Mouse (Mus musculus) T-cell, adult 2 months (primary cell): ENCODE results near the gene Supv3l1.
"Not testable (repeated sequence)": the region's sequence is repeated elsewhere in the genome, so short reads cannot be mapped to it uniquely, and the experiment has no call there.

Experiments used
- DNase-seq: peaks from one replicate; pipeline ENCODE4 v3.0.0; 2022; ENCODE audit warnings: low spot score

Gene Supv3l1

GRCm38 (mm10) chr10:62449364-62450279 is at the start of gene Supv3l1, which contains the start of gene 4930507D05Rik:
Gene Supv3l1, minus strand, starts transcription at chr10:62449738.
Gene 4930507D05Rik, plus strand, starts transcription at chr10:62449489.
- peak; percentile 89 for DNase-seq

GRCm38 (mm10) chr10:62491681-62492080 is 42.1 kb upstream of the Supv3l1 start:
- DNase-seq, result not testable (repeated sequence)

GRCm38 (mm10) chr10:62488266-62488665 is 38.7 kb upstream of the Supv3l1 start:
- DNase-seq, result peak; percentile 58

- peak; percentile 96 for DNase-seq
These were observed 37.3 kb upstream of the Supv3l1 start, which contains the start of gene Vps26a for GRCm38 (mm10) chr10:62486618-62487415. Gene Vps26a, minus strand, starts transcription at chr10:62486805.

GRCm38 (mm10) chr10:62485878-62486582 is 36.5 kb upstream of the Supv3l1 start:
- no peak for DNase-seq

GRCm38 (mm10) chr10:62481108-62481852 is 31.7 kb upstream of the Supv3l1 start:
- DNase-seq, result no peak

- no peak for DNase-seq
These were observed 27.4 kb upstream of the Supv3l1 start for GRCm38 (mm10) chr10:62476980-62477379.

- DNase-seq, result no peak
These were observed 25.4 kb upstream of the Supv3l1 start for GRCm38 (mm10) chr10:62474944-62475343.

GRCm38 (mm10) chr10:62471105-62471504 is 21.6 kb upstream of the Supv3l1 start:
- DNase-seq, result no peak

GRCm38 (mm10) chr10:62469736-62470135 is 20.2 kb upstream of the Supv3l1 start:
- no peak for DNase-seq

- no peak for DNase-seq
These were observed 11.8 kb upstream of the Supv3l1 start for GRCm38 (mm10) chr10:62461321-62461720.

GRCm38 (mm10) chr10:62452001-62452400 is 2.5 kb upstream of the Supv3l1 start:
- not testable (repeated sequence) for DNase-seq

- no peak for DNase-seq
These were observed 722 bp upstream of the Supv3l1 start for GRCm38 (mm10) chr10:62450280-62450640.

- DNase-seq, result no peak
These were observed 19.1 kb downstream of the Supv3l1 start for GRCm38 (mm10) chr10:62430427-62430826.

GRCm38 (mm10) chr10:62425081-62425871 is 24.3 kb downstream of the Supv3l1 start:
- no peak for DNase-seq

- no peak for DNase-seq
These were observed 27.3 kb downstream of the Supv3l1 start, which contains the start of gene Hkdc1 for GRCm38 (mm10) chr10:62422255-62422654. Gene Hkdc1, minus strand, starts transcription at chr10:62422491.

- DNase-seq, result no peak
These were observed 28.4 kb downstream of the Supv3l1 start for GRCm38 (mm10) chr10:62421127-62421526.

- no peak for DNase-seq
These were observed 29.1 kb downstream of the Supv3l1 start for GRCm38 (mm10) chr10:62420399-62420798.

GRCm38 (mm10) chr10:62419422-62419821 is 30.1 kb downstream of the Supv3l1 start:
- DNase-seq, result no peak

- no peak for DNase-seq
These were observed 30.6 kb downstream of the Supv3l1 start for GRCm38 (mm10) chr10:62418831-62419356.
